Mouse (Mus musculus) frontal cortex, adult 2 months (tissue): Measurements from ENCODE around the gene Gm2832. TPM values are rescaled to one million over a fixed set of nuclear protein-coding genes. Genes with fewer than 3 reads are reported as not detected.
"Not testable (repeated sequence)": the region's sequence is repeated elsewhere in the genome, so short reads cannot be mapped to it uniquely, and the experiment has no call there.

Source experiments
- DNase-seq, 2 experiments: peaks; one replicate each; pipeline ENCODE4 v3.0.0; 2022; ENCODE audit warnings: low spot score in 1 of 2; ENCODE audit errors: extremely low spot score in 1 of 2
- polyA plus RNA-seq: library from polyadenylated mRNA; depleted of rRNA; stranded (reverse); fragments of >200 nt; gene quantifications from 2 replicates; pipeline ENCODE4 v1.2.3, GENCODE M21; 2012; rRNA removed

Gene Gm2832
- polyA plus RNA-seq: 0.06 TPM in 1 of 2 replicates, not detected in the other

- not testable (repeated sequence) for DNase-seq
Measured at GRCm38 (mm10) chr14:41278505-41278904, at the start of gene Gm2832. Gene Gm2832 (plus strand): TSS chr14:41278805.

- DNase-seq: peak in 1 of 2 experiments; percentile 90
Measured at GRCm38 (mm10) chr14:41263296-41263695, 15.3 kb upstream of the Gm2832 start.

DNA sequence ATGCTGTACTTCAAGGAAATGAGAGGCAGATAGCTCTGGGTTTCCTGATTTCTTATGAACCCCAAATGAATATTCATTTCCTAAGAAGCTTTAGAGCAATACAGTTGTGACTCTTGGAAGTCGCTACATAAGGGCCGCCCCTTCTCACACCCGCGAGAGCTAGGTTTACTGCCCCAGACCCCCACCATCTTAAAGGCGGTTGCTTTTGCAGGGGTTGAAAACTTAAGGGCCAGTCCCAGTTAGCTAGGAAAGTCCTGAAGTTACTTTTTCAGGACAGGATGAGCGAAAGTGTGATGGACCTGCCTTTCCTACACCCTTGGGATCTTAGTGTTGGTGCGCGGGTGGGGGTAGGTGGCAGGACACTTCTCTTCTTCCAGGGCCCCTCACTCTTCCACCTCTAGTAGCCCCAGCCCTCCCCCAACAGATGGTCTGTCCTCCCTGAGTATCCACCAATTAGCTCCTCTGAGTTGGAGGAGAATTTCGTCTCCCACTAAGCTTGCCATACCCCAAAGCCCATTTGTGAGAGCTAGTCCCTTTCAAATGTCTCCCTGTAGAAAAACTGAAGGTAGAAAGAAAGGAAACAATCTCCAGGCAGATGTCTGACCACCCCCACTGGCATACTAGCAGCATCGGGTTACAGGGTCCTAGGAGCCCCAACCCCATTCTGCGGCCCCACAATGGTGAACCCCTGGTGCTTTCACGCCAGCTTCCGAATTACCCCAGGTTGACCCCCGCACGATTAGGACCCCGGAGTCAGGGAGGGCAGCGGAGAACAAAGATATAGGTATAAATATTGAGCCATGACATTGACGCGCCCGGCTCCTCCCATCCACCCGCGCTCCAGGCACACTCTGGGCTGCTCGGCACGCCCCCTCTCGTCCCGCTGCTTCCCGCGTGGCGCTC lies 14.5 kb upstream of the Gm2832 start:
- peak in 1 of 2 experiments; percentile 62 for DNase-seq

GRCm38 (mm10) chr14:41264756-41265566 lies 13.6 kb upstream of the Gm2832 start:
- peak in 1 of 2 experiments; percentile 78 for DNase-seq

DNA sequence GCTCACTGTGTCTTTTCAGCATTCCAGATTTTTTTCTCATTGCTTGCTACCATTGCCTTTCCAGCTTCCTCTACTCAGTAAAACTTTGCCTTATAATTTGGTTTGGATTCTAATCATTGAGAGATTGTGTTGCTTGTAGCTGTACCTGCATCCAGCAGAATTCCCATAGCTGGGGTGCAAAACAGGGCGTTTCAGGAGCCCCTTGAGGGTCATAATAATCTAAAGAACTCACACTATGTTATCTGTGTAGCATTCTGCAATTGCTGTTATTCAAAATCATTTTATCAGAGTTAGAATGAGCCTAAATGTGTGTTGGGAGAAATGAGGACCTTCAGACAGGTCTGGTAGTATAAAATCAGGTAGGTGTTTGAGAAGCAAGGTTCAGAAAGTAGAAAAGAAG lies 7.4 kb downstream of the Gm2832 start:
- DNase-seq: not testable (repeated sequence)

Other genes with a start within 250 kb of the Gm2832 start
- gene Dydc2, start 209.6 kb upstream of the Gm2832 start, polyA plus RNA-seq: 0.55 and 0.66 TPM in 2 replicates
- gene Dydc1, start 205.9 kb upstream of the Gm2832 start, polyA plus RNA-seq: not detected in 2 replicates
- gene Mat1a, start 173.8 kb upstream of the Gm2832 start, polyA plus RNA-seq: 0.06 TPM in 1 of 2 replicates, not detected in the other
- gene Sftpa1, start 147.0 kb upstream of the Gm2832 start, polyA plus RNA-seq: not detected in 2 replicates
- gene Mbl1, start 127.3 kb upstream of the Gm2832 start, polyA plus RNA-seq: not detected in 2 replicates
- gene Sftpd, start 93.7 kb upstream of the Gm2832 start, polyA plus RNA-seq: not detected in 2 replicates
- not detected in 2 replicates for gene Gm5798, start 69.8 kb downstream of the Gm2832 start, polyA plus RNA-seq
- not detected in 2 replicates for gene Gm7945, start 107.6 kb downstream of the Gm2832 start, polyA plus RNA-seq
- gene Gm6482, start 129.5 kb downstream of the Gm2832 start, polyA plus RNA-seq: not detected in 2 replicates
- not detected in 2 replicates for gene Gm7954, start 174.7 kb downstream of the Gm2832 start, polyA plus RNA-seq
- not detected in 2 replicates for gene Gm3486, start 210.7 kb downstream of the Gm2832 start, polyA plus RNA-seq